Mouse (Mus musculus) right cerebral cortex, postnatal 10 days (tissue): Measurements from ENCODE around the gene Aqp6.

Experiments
- DNase-seq, 2 experiments: peaks; one replicate each; pipeline ENCODE4 v3.0.0; 2021; ENCODE audit warnings: low spot score in 2 of 2

Gene Aqp6

DNA sequence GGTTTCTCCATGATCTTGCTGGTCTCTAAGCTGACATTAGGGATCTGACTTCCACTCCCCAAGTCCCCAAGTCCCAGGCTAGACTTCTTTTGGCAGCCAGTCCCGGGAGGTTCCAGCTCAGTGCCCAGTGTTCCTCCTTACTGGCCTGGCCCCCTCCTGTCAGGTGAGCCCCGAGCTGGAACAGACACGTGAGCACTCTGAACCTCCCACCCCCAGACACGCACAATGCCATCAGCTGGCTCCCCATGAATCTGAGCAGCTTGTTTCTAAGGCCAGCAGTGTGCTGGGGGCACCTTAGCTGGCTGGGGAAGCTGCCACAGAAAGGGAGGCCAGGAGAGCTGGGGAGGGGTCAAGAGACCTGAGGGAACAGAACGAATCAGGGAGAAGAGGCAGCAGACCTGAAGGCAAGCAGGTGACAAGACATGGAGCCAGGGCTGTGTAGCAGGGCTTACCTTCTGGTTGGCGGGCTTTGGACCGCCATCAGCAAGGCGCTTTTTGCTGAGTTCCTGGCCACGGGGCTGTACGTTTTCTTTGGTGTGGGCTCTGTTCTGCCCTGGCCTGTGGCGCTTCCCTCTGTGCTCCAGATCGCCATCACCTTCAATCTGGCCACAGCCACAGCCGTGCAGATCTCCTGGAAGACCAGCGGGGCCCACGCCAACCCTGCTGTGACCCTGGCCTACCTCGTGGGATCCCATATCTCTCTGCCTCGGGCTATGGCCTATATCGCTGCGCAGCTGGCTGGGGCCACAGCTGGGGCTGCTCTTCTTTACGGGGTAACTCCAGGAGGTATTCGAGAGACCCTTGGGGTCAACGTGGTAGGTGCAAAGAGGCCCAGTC is at the start of gene Aqp6:
Gene Aqp6, plus strand, starts transcription at position 415 of the 837 bp plus-strand sequence.
- DNase-seq = peak in 1 of 2 experiments; percentile 28

DNA sequence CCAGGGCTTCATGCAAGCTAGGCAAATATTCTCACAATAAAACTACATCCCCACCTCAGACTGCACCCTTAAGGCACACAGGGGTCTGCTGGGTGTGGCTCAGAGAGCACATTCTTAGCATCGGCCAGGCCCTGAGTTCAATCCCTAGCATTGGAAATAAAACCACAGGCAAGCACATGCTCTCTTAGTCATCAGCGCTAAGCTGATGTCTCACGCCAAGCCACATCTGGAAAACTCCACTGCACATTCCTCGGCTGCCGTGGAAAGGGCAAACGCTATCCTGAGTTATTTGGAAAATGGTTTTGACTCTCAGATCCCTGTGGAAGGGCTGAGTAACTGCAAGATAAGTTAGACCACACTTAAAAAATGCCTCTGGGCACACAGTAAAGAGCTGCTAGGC is 47.4 kb upstream of the Aqp6 start:
- DNase-seq = no peak

DNA sequence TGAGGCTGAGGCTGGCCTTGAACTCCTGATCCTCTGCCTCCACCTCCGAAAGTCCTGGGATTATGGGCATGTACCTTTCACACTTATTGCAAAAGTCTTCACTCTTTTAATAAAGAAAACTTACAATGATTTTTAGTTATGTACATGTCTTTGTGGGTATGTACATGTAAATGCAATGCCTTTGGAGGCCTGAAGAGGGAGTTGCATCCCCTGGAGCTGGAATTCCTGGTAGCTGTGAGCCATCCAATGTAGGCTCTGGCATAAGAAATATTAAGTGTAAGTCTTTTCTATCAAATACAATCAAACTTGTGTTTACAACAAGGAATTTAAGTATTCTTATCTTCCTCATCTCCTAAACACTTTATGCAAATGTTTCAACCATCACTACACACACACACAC is 42.3 kb upstream of the Aqp6 start:
- DNase-seq = no peak

DNA sequence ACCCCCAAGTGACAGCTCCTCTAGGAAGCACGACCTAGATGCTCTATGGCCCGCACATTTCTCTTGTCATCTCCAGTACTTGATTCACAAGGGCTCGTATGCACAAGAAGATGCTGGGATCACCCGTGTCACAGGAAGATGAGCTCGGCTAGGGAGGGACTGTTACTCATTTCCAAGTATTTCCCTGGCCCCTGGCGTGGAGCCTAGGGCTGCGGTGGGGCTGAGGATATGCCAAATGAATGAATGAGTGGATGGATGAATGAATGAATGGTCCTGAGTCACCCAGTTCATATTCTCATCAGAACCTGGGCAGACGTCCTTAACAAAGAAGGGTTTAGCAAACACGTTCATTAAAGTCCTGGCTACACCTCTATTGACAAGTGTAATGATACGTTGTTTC is 41.0 kb upstream of the Aqp6 start:
- DNase-seq = no peak

DNA sequence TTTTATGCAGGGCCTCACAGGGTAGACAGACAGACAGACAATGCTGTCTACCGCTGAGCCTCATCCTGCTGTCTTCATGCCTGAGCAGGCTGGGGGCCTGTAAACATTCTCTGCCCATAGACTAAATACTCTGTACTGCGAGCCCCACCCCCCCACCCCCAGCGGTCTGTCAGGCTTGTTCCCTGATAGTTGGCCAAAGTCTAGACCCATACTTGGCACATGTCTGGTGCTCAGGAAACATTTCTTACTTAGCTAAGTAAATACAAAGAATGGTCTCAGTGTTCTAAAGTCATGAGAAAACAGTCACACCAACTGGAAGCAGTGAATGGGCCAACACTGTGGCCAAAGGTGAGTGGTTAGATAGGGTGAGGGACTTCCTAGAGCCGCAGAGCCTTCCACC is 33.8 kb upstream of the Aqp6 start:
- no peak for DNase-seq

DNA sequence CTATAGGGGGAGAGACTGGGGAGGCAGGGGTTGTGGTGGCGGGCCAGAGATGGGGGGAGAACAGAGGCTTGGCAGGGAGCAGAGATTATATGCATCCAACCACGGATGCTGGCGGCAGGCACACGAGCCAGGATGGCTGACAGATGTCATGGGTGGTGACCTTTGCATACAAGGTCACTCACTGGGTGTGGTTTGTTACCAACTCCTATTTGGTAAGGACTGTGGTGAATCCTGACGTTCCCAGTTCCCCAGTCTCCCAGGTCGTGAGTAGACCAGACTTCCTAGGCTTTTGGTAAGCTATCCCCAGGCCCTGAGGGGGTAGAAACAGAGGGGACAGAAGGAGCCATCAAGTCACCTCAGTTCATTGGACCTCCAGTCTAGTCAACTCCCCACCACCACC is 32.5 kb upstream of the Aqp6 start:
- DNase-seq = no peak

DNA sequence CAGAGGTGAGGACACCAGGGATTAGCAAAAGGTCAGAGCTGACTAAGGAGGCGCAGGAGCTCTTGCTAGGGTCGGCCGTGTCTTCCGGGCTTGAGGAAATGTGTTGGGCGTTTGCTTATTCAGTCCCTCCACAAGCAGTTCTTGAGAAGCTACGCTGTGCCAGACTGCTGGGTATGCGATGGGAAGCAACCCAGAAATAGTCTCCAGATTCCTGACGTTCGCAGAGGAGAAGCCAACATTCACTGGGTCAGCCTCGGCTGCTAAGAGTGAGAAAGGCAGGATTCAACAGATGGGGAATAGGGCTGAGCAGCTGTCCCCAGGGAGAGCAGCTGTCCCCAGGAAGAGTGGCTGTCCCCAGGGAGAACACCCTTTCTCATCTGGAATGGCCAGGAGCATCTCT is 32.1 kb upstream of the Aqp6 start:
- peak; percentile 57 to 70 for DNase-seq

DNA sequence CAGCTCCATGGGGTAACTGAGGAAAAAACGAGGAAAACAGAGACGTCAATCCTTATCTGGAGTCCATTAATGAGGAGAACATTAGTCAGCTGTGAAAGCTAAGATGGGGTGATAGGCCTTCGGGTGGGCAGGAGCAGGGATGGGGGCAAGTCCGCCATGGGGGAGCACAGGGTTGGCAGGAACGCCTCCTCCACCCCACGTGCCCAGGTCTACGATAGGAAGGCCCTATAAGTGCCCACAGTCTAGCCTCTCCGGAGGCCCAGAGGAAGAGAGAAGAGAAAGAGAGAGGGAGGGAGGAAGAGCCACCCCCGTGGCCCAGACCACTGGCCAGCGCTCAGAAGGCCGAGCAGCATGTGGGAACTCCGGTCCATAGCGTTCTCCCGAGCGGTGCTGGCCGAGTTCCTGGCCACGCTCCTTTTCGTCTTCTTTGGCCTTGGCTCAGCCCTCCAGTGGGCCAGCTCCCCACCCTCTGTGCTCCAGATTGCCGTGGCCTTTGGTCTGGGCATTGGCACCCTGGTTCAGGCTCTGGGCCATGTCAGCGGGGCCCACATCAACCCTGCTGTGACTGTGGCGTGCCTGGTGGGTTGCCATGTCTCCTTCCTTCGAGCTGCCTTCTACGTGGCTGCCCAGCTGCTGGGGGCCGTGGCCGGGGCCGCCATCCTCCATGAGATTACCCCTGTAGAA is 22.3 kb upstream of the Aqp6 start, which contains the start of gene Aqp2:
Gene Aqp2, plus strand, starts transcription at position 254 of the 684 bp plus-strand sequence.
- peak in 1 of 2 experiments; percentile 40 for DNase-seq

DNA sequence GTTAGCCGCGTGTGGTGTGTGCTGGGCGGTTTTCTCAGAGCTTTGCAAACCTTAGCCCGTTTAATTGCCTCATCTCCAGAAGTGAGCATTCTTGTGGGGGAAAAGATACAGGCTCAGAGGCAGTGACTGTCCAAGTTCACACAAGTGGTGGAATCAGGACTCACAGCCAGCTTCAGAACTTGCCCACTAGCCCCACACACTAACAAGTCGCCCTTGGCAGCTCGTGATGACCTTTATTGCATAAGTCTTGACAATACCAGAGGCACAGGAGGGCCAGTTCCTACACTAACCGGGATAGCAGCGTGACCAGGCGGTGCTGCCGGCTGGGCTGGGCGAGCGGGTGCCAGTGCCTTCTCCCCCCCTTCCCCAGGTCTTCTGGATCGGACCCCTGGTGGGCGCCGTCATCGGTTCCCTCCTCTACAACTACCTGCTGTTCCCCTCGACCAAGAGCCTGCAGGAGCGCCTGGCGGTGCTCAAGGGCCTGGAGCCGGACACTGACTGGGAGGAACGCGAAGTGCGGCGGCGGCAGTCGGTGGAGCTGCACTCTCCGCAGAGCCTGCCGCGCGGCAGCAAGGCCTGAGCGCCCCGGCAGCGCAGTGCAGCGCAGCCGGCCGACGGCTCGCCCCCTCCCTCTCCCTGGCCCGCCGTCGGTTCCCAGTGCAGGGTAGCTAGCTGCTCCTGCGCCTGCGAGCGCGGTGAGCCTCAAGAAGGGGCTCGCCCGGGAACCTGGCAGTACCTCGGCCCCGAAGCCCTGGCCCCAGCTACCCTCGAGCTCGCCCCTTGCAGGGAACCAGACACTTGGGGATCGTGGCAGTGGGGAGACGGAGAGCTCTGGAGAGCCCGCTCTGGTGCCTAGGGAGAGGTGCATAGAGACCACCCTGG is 17.5 kb upstream of the Aqp6 start:
- no peak for DNase-seq

DNA sequence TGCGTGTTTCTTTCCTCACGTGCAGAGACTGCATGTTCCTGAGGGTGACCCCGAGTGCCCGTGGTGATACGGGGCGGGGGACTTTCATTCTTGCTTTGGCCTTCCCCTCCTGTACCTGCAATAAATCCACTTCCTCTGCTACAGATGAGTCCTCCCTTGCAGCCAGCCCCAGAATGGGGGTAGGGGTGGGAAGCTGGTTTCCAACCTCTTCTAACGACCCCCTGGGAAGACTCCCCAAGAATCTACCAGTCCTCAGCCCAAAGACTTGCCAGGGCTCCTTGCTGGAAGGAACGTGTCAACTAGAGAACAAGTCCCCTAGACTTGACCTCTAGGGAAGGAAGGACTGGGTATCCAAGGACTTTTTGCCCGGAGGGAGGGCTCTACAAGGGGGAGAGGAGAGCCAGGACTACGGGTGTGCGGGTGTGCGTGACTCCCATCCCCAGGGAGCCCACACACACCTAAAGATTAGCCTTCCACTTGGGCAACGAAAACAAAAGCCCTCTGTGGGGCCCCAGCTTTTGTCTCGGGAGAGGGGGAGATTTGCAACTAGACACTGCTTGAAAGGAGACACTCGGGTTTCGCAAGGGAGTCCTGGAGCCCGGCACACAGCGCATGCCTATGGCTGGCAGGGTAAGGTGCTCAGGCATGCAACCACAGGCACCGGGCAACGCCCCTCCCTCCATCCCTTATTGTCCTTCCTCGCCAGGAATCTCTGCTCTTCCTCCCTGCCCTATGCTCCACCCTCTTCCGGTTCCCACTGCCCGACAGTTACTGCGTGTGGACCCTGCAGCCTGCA is 16.6 kb upstream of the Aqp6 start:
- DNase-seq = peak in 1 of 2 experiments; percentile 17

DNA sequence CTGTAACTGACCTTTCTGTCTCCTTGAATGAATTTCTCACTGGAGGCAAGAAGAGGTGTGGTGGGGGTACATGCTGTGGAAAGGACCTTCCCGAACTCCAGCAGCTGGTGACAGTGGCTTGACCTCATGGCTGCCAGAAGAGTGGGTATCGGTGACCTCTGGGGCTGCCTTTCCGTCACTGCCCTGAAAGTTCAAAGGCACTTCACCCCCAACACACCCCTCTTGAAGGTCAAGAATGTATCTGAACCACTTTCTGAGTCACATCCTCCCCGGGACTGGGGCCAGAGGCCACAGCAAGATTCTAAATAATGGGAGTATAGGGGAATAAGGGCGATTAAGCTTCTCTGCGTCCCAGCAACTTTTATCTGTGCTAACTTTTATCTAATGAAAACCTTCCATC is 15.5 kb upstream of the Aqp6 start:
- peak in 1 of 2 experiments; percentile 18 for DNase-seq

DNA sequence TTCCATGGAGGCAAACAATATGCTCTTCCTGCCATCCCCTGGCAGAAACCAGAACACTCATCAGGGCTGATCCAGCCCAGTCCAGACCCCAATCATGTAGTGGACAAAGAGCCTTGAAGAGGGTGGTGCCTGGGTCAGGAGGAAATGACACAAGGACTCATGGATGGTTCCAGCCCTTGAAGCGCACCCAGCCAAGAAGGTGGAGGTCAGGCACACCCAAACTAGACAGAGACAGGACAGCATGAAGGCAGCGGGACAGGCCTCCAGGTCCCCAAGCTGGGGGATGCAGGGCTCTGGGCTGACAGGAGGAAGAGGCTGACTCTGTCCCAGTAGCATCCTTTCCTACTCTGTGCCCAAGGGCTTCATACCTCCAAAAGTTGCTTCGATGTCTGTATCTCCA is 14.7 kb upstream of the Aqp6 start:
- peak in 1 of 2 experiments; percentile 19 for DNase-seq

DNA sequence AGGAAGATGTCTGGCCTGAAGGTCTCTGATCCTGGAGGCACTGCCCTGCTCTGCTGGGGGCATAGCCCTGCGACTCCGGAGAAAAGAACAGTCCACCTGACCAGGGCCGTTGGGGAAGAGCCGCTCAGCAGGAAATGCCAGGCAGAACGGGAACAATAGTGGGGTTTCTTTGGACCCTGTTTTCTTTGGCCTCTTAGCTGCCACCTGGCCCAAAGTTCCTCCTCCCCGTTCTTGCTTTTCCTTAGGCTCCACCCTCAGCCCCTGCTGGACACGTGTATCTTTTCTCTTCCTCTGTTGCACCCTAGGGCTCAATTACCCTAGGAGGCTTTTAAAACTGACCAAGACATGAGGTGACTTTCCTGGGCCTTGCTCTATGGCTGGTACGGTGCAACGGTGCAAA is 12.0 kb upstream of the Aqp6 start:
- DNase-seq = no peak

DNA sequence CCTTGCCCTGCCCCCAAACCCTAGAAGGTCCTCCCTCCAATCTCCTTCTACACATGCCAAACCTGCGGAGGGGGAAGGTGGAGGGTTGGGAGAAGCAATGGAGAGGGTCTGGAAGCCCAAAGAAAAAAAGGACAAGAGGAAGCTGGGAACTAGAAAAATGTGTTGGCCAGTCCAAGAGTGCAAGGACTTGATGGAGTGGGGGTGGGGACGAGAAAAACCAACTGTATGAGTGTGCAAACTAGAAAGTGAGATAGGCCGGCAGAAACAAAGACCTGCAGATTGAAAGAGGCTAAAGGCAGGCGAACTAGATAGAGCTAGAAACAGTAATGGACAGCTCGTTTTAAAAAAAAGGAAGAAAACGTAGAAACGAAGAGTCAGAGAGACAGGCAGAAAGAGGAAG is 11.5 kb upstream of the Aqp6 start:
- DNase-seq = no peak

DNA sequence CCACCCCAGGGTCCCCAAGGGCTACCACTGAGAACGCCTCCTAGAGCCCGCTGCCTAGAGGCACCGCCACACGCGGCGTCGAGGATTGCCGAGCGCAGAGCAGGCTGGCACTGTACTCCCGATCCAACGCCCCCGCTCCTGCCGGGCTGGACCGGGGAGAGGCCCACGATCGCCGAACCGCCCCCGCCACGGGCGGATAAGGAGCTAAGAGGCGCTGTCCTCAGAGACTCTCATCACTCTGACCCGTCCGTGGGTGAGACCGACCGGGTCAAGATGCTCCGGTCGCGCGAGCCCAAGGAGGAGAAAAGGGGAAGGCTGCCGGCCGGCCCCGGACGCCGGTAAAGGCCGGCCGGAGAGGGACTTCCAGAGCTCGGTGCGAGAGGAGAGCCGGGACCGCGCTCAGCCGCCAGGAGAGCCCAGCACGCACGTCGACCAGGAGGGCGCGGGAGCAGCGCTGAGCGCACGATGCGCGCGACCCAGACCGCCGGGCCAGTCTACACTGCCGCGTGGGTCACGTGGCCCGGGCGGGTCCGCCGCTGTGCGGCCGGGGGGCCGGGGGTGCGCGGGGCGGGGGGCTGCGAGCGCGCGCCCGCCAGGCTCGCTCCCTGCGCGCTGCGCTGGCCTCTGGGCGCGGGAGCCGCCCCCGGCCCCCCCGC is 10.6 kb upstream of the Aqp6 start, which contains the start of gene Aqp5:
Gene Aqp5, plus strand, starts transcription at position 354 of the 656 bp plus-strand sequence.
- DNase-seq = peak in 1 of 2 experiments; percentile 22

DNA sequence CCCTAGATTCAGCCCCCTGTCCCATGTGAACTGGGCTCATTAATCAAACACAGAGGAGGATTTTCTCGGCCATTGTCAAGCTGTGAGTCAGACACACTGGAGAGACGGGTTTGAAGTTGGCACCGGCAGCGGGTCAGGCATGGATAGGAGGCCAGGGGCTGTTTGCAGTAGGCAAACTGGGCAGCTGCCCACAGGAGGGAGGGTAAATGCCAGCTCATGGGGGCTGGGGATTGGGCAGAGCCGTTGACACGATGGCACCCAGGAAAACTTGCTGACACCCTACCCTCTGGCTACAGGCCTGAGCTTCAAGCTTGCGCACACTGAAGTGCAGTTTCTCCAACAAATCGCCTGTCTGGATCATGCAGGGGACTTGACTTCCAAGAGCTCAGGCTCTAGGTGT is 9.0 kb upstream of the Aqp6 start:
- DNase-seq = peak in 1 of 2 experiments; percentile 26

DNA sequence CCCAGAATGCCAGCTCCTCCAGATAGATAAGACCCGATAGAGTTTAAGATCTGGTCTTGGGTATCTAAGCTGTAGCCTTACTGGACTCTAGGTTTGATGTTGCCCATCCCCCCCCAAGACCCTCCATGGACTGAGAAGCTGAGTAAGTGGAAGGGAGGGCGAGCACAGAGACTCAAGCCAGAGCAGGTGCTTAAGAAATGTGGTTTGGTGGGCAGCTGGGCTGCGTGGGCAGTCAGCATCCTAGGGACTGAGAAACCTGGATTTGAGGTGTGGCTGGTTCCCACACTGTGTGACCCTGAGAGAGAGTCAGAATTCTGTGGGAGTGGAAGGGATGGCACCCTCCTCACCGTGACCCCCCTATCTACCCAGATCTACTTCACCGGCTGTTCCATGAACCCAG is 8.3 kb upstream of the Aqp6 start:
- peak in 1 of 2 experiments; percentile 27 for DNase-seq

DNA sequence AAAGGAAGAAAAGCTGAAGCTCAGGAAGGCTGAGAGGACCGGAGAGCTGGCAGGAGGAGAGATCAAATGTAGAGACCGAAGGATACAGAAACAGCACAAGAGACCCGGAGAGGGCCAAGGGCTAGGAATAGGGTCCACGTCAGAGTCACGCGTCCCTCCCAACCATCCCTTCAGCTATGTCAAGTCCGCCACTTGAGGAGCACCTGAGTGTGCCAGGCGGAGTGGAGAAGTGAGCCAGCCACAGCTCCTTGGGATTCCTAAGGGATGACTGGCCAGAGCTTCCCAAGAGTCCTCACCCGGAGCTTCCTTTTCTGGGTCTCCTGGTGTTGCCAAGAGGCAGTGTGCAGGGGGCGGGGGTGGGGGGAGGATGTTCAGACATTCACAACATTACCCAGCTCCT is 6.2 kb upstream of the Aqp6 start:
- DNase-seq = peak in 1 of 2 experiments; percentile 25

DNA sequence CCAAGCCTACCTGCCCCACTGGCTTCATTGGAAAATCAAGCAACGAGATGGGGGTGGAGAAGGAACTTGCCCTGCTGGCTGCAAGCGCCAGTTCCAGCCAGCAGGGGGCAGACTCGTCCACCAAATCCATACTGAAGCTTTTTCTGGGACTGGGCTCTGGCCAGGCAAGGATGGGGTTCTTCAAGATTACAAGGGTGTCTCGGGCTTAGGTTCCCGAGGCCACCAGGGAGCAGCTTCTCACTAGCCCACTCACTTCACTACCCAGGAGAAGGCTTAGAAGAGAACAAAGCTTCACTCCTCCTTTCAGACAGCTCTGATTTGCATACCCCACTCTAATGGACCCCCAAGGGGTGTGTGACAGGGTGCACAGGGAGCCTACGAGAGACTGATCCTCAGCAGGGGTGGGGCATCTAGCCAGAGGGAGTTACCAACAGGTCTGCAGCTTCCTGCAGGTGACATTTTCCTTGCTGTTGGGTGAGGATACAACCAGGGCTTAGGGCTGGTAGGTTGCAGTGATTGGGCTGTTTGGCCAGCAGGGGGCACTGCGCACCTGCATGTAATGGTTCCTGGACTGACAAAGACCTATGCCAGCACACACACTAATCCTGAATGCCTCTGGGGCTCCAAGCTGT is 5.0 kb upstream of the Aqp6 start:
- peak; percentile 91 to 92 for DNase-seq

DNA sequence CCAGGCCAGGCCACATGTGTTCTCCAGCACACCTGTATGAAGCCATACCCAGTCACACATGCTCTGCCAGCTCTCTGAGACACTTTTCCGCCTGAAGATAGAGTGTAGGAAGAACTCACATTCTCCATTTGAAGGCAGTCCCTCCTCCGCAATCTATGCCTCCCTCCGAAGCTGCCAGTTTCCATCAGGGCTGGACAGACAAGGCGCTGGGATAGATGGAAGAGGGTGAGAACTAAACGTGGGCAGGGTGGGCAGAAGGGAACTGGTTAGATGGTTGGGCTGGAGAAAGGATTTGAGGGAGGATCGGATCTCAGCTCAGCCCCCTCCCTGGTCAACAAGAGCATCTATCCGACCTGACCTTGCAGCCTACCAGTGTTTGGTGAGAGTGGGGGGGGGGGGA is 4.4 kb upstream of the Aqp6 start:
- peak in 1 of 2 experiments; percentile 33 for DNase-seq
